Mouse (Mus musculus) cerebellum, adult 9-11 months (tissue): ENCODE measurements at regions not wholly inside any gene's neighbourhood (a gene's known extent, or its start where the extent isn't known, plus 50 kb on each side); places are given as distances from the start of the nearest gene placed in this dataset.
A peak's percentile ranks its signal among the peaks of the same experiment; 100 is the strongest.

Source experiments
- DNase-seq: peaks from one replicate; pipeline ENCODE4 v3.0.0; 2022

DNA sequence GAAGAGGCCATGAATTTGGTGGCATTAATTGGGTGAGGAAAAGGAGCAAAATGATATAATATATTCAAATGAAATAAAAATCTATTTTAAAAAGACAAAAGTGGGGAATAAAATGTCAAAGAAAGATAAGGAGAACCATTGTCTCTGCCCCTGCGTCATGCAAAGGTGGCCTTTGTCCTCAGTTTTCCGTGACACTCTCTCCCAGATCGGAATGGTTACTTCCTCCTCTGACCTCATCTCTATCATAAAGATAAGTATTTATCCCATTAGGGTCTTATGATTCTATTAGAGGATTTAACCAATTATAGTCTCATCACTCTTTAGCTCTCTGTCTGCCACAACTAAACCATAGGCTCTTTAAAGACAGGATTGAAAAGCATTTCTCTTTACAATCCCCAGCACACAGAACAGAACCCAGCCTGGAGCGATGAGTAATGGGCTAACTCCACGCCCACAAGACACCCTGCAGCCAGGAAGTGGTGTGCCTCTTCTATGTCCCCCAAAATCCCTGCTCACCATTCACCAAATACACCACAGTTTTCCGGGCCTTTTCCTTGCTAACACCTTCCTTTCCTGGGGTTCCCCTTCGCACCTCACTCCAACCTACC lies 240.6 kb downstream of the Mycn start:
- DNase-seq, result no peak

DNA sequence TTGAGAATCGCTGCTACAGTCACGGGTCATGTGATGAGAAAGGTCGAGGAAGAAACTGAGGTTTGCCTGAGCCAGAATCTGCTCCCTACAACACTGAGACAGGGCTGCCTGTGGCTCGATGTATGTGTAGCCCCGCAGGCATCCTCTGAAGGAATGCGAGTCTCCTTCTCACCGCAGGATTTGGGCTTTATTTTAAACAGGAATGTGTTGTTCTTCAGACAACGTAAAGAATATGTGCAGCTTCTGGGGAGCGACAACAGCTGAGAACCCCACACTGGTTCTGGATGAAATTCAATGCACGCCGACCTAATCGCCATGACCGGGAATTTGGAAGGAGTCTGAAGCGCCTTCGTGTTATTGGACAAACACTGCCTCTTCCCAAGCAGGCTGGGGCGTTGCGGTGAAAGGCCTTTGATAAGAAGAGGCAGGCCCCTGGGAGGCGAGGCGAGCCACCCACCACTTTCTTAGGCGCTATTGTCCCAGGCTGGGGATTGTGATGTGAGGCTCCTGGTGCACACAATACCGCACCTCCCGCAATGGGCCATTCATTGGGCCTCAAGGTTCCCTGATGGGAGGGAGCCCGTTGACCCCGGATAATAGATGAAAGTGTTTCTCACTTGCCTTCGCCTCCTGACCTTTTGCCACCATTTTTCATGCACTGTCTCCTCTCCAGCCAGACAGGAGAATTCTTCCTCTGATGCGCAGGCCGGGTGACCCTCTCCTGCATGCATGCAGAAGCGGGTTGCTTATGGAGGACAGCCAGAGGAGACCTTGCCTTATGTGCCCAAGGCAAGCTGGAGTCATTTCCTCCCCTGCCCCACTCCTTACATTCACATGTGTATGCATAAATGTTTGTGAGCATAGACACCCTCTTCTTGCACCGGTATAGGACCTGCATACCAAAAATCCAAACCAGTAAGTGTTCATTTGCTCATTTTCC lies 247.6 kb downstream of the Mycn start:
- DNase-seq, result no peak

DNA sequence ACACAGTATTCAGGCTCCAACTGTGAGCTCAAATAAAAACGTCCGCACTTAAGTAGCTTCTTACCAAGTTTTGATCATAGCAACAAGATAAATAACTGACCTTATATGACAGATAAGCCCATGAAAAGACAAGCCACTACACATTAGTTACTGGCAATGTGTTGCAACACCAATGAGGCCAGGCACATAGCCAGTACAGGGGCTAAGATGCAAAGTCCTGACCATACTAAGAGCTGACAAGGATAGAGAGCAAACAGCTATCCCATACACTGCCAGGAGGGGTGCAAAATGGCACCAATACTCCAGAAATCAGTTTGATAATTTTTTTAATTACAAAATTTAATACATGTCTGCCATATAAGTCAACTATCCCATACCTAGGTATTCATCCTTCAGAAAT lies 254.3 kb downstream of the Mycn start:
- no peak for DNase-seq

DNA sequence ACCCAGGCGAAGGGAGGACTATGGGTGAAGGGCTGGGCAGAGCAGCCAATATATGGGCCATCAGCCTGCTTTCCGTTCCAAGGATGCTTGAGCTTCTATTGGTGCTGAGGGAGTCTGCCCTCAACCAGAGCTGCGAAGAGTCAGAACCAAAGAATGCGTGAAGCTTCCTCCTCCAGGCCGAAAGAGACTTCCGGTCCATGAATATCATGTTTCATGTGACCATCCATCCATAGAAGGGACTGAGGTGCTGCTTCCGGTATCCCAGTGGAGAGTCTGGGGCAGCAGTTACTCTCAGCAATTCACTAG lies 256.5 kb downstream of the Mycn start:
- no peak for DNase-seq

DNA sequence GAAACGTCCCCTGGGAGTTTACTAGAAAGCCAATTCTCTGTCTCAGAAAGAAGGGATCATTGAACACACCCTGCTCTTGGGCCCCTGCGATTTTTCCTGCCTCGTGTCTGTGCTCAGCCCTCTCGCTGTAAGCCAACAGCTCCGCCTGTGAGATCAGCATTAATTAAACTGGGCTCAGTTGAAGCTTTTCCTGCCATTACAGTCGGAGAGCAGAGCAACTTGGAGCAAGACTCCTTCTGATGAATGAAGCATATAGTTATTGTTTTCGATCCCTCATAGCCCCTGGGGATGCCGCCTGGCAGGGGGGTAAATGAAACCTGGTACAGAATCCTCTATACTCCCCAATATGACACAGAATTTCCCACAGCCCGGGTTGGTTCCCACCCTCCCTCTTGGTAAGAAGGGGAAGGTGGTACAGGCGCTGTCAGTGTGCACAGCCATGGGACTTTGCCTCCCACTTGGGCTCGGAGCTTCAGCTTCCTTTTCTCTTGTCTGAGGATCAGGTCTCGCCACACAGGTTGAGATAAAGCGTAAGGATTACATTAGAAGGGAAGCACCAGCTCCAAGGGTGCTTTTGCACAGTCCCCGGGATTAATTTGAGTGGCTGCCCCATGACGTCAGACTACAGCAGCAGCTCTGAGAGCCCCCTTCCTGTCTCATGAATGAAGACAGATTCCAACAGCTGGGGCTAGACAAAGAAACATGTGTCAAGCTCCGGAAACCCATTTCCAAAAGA lies 257.1 kb downstream of the Mycn start:
- no peak for DNase-seq

DNA sequence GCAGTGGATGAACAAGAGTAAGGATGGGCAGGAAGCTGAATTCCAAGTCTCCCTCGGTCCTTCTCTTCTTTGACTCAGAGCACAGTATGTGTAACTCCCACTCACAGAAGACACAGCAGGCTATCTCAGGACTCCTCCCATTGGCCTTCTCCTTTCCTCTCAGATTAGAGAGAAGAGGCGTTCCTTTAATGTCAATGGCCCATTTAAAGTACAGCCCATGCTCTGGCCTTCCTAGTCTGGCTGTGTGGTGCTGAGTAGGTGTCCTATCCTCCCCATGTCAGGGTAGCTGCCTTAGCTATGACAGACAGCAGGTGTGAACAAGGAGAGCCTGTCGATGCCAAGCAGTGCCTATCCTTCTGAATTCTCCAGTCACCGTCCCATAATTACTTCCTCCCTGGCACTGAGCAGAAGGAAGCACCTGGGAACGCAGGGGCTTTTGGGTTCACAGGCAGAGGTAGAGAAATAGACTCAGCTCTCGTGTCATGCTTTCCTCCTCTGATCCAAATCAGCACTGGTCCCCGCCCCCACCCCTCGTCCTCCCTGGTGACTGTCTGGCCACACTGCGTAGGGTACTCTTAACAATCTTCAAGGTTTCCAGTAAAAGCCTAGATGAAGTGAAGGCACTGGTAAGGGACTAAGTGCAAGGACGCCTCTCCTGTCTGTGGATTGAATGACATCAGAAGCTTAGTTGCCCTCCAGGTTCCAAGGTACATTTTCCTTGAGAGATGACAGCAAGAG lies 257.8 kb downstream of the Mycn start:
- DNase-seq, result no peak

DNA sequence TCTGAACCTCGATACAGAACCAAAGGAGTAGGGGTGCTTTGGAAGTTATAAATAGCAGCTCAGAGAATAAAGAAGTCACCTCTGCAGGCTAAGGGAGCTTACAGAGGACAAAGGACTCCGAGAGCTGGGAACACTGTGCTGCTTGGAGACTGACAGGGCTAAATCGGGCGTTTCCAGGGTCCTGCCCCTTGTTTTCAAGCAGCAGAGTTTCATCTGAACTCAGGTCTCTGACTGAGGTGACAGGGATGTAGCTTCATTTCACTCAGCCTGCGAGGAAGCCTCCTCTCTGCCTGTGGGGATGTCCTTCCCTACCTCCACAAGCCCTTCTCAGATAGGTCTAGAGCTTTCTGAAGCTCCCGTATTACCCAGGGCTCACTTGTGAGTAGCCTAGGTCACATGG lies 260.6 kb downstream of the Mycn start:
- no peak for DNase-seq

DNA sequence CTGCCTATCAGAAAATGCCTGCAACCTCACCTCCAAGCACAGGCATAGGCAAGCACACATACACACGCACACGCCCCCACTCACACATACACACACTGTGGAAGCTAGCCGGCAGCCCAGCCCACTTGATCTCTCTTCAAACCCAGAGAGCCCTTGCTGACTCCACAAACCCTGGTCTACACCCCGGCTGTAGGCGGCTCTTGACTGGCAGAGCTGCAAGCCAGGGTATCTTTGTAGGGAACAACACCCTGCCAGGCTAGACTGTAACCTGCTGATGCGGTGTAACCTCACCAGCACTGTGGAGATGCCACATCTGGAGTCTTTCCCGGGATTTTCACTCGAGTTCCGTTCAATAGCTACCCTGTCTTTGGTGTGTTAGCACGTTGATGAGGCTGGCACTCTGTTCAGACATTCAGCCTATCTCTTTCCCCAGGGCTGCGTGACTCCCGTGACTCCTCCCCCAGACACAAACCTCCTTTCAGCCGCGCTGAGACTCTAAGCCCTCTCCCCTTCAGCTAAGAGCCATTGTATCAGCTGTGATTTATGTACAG lies 261.3 kb downstream of the Mycn start:
- DNase-seq, result no peak

DNA sequence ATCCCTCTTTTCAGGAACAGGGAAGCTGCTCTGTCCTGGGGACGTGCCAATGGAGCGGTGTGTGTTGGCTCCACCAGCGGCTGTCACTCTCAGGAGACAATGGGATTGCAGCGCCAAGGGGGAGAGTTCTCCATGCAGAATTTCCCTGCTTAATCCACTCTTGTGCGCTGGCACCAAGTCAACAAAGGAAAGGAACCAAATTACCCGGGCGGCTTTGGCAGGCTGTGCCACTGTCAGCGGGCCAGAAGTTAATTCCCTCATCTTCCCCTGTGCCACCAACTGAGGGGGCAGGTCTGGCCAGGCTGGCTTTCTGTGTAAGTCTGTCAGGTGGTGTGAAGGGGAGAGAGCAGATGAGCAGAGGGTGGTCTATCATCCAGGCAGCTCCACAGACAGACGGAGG lies 265.0 kb downstream of the Mycn start:
- DNase-seq, result peak; percentile 73

DNA sequence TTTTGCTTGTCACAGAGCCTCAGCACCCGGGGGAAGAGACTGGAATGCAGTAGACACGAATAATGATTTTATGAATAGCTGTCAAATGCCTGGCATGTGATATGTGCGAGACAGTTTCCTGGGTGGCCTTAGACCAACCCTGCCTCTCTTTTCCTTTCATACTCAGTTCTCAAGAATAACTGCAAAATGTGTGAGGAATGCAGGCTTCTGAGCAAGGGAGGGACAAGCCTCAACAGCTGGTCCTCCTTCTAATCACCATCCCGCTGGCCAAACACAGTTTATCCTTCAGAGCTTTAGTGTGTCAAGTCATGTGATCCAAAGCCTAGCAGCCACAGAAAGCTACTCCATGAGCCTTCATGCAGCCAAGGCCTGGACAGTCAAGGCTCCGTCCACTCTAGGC lies 271.8 kb downstream of the Mycn start:
- DNase-seq, result no peak

DNA sequence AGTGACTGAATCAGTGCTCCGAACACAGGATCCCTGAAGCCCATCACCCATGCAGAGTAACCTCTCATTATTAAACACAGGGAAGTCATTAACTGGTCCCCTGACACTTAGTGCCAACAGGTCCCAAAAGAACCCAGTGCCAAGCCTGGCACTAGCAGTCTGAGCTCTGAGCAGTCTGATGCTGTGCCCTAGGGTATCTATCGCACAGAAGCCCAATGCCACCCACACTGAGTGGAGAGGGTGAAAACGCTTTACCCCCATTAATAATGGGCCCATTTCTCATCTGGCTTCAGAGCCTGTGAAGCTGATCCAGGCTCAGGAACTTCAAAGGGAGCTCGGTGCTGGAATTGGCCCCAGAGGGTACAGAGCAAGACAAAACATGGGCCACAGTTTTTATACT lies 272.8 kb downstream of the Mycn start:
- no peak for DNase-seq

DNA sequence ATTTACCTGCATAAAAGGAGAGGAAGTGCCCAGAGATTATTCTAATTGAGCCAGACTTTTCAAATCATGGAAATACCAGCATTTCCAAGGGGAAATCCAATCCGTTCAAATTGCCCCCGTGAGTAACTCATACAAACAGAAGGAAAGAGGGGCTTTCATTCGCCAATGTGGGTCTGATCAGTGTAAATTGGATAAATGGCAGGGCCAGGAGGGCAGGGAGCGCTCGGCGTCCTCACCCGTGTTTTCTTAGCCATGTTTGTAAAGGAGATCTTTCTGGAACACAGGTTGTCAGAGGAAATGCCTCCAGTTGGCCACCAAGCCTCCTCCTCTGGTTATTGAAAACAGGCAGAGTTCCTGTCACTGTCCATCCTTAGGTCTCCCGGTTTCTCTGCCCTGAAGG lies 286.1 kb downstream of the Mycn start:
- DNase-seq, result no peak

DNA sequence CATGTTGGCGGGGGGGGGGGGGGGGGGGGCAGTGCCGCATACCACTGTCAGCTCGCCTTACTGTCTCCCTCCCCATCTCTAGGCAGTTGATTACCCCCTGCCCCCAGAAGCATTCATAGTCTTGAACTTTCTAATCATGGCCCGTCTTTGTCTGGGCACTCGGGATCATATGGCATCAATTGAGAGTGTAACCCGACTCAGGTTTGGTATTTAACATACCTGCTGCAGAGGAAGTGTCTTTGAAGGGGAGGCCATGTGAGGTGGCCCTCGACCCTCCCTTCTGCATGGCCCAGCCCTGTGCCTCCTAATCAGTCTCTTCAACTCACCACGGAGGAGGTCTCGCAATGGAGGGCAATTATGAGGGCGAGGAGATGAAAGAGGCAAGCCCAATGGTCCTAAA lies 286.5 kb downstream of the Mycn start:
- DNase-seq, result no peak

DNA sequence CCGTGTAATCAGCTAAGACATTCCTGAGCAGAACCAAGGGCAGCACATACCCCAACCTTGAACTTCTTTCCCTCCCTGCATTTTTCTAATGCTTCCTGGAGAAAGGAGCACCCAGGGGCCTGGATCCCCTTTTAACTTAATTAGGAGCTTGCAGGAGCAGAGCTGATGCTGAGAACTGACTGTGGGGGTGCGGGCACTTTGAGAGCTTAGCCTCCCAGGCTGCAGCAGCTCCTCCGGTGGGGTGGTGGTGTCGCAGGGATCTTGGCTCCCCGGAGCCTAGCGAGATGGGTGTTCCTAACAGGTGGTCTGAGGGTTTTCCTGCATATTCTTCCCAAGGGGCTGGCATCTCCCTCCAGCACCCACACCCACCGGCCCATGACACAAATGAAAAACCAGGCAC lies 289.4 kb downstream of the Mycn start:
- no peak for DNase-seq

DNA sequence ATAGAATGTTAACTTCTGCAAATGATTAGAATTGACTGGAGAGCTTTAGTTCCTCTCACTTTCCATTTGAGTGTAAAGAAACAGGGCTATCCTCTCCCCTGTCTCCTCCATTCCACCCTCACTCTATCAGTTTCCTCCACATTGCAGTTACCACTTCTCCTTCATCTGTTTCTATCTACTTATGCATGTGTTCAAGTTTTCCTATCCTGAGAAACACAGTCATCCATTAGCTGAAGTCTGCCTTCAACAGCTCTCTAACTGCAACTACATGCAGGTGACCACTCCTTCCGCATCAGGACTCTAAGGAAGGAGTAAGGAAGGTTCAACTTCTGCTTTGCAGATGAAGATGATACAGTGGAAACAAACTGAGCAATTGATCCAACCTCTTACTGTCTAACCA lies 291.4 kb downstream of the Mycn start:
- DNase-seq, result no peak

DNA sequence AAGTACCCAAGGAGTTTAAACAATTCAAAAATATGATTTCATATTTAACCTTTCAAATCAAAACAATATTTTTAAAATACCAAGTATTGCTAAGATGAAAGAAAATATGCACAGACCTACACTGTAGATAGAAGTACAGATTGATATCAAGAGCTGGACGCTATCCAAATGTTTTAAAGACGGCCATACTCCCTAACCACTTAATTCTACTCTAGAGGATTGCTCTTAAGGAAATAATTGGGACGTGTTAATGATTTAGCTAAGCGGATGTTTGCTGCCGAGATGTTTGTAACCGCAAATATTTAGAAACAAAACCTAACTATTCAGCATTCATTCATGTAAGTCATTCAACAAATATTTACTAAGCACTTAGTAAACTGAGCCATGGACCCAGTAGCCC lies 294.2 kb downstream of the Mycn start:
- DNase-seq, result no peak

DNA sequence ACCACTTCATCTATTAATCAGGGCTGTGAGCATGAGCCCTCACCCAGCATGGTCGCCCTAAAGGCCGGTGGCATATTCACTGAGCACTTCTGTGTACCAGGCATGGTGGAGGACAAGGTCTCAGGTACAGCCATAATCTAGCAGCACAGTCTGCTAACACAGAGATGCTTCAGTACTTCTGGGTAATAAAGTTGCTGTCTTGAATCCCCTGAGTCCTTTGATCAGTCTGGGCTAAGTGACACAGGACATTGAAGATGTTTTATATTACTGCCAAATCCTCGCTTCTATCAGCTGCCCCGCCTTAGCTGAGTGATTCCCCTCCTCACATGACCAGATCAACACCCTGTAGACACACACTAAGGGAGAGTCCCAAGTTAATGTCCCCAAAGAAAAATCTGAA lies 296.5 kb downstream of the Mycn start:
- DNase-seq, result no peak

DNA sequence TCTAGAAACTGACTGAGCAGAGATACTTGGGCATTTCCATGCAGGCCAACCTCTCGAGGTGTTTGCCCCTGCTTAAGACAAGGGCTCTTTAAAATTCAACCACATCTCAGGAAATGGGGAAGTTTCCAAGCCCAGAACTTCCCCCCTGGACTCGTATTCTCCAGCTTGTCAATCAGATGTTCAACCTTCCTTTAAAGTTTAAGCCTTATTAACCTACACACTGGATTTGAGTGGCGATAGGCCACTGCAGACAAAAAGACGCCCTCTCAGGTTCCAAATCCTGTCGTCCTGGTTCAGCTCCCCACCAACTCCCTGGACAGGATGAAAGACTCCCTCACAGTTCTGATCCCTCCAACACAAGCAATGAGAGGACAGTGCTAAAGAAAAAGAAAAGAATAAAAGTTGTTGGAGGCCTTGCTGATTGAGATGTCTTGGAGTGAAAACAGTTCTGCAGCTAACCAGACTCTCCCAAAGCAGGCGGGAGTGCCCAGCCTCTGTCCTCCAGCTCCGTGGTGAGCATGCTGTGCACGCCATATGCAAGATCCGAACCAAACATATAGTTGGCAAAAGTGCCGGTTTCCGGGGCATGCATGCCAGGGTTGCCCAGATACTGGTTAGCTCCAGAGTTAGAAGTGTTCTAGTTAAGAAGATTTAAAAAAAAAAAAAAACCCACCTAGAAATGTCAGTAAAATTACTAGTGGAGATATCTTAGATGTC lies 298.3 kb downstream of the Mycn start:
- DNase-seq, result no peak

DNA sequence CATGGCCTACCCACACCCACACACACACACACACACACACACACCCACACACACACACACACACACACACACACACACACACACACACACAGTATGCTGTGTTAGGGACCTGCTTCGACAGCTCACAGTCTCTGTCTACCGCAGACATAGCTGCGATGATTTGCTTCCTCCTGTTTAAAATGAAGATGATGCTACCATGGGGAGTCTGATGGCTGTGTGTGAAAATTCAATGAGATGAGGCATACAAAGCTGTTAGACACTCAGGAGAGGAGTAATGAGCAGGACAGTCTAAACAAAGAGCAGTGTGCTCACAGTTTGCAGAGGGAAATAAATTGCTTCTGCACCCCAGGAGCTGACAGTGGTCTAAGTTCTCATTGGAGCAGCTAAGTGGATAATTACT lies 306.4 kb downstream of the Mycn start:
- no peak for DNase-seq

DNA sequence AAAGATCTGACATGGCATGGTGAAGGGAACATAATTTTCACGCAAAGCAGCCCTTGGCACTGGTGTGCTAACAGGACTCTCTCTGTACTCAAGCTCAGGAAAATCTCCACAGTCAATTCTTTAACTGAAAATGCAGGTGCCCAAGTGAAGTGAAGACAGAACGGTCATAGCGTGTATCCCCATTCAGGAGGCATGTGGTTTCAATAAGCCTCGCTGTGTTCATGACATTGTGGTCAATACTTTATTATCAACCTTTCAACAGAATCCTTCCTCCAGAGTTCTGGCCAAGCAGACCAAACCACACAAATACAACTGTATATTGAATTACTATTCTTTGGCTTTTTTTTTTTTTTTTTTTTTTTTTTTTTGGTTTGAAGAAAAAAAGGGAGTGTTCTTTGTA lies 314.1 kb downstream of the Mycn start:
- no peak for DNase-seq

DNA sequence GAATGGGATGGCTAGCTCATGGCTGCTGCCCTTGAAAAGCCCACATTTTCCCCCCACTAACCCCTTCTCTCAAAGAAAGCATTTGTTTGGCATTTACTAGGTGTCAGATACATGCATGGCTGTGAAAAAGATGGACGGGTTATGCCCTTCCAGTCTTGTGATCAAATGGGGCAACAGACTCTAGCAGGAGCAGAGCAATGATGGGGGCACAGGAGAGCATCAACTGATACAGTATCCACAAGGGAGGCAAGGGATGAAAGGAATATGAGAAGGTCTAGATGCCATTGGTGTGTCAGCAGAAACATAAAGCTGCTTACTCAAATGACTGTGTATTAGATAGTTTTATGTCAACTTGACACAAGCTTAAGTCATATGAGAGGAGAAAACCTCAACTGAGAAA lies 315.9 kb downstream of the Mycn start:
- DNase-seq, result no peak

DNA sequence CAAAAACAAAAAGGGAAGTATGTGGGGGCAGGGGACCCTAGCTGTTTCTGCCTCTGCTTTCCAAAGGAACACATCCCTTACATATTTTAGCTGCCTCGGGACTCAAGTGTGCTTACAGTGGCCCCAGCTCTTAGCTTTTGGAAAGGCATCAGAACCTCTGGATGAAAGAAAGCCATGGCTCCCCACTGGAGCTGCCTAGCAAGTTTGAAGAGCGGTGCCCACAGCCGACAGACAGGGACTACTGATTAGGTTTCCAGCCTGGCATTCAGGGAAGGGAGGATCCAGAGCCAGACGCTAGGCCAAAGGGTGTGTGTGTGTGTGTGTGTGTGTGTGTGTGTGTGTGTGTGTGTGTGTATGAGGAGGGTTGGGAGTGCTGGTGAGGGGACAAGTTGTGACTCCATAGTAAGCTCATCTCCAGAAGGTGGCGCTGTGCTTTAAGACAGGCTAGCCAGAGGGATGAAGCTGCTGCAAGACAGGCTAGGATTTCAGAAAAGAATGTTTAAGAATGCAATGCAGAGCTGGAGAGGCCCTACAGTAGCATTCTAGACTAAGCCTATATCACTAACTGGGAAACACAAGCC lies 318.9 kb downstream of the Mycn start:
- DNase-seq, result peak; percentile 58
